Mouse (Mus musculus) heart, postnatal 10 days (tissue): ENCODE results near the gene Srrm2. TPM values are rescaled to one million over a fixed set of nuclear protein-coding genes. Genes with fewer than 3 reads are reported as not detected.
"Not testable (repeated sequence)": the region's sequence is repeated elsewhere in the genome, so short reads cannot be mapped to it uniquely, and the experiment has no call there.

Experiments used
- DNase-seq, 2 experiments: peaks; one replicate each; pipeline ENCODE4 v3.0.0; 2021
- intact Hi-C: fragments of 180-260 bp; cut with DNase I; formaldehyde crosslinking; loops from one replicate; pipeline ENCODE4 v1.15.1; 2025
- total RNA-seq, 2 experiments: library from RNA; stranded (reverse); gene quantifications; 2 replicates each; pipeline ENCODE4 v1.2.3; 2021

Srrm2 gene
- total RNA-seq, 2 experiments from 2014 or later, result 230 to 231 TPM

- no peak for DNase-seq
- intact Hi-C loops, result no loop called here
These were observed 29.2 kb upstream of the Srrm2 start for GRCm38 (mm10) chr17:23761155-23761554.

GRCm38 (mm10) chr17:23762976-23763375 lies 27.4 kb upstream of the Srrm2 start:
- no peak for DNase-seq
- intact Hi-C loops, result no loop called here

- DNase-seq, result no peak
- intact Hi-C loops, result loop anchor here (2.0 kb wide), 1 partner anchor 58 kb away; the partner anchor contains the start of gene Elob
These were observed 19.8 kb upstream of the Srrm2 start for GRCm38 (mm10) chr17:23770493-23770892.

GRCm38 (mm10) chr17:23770896-23771283 lies 19.4 kb upstream of the Srrm2 start:
- no peak for DNase-seq
- intact Hi-C loops, result loop anchor here (2.0 kb wide), 1 partner anchor 58 kb away; the partner anchor contains the start of gene Elob

GRCm38 (mm10) chr17:23771284-23772218 lies 18.8 kb upstream of the Srrm2 start, which contains the start of gene Flywch1:
TSS of gene Flywch1 (minus strand) at chr17:23771602.
- DNase-seq, result peak; percentile 99
- intact Hi-C loops, result loop anchor here (2.0 kb wide), 1 partner anchor 57 kb away; the partner anchor contains the start of gene Elob

DNA sequence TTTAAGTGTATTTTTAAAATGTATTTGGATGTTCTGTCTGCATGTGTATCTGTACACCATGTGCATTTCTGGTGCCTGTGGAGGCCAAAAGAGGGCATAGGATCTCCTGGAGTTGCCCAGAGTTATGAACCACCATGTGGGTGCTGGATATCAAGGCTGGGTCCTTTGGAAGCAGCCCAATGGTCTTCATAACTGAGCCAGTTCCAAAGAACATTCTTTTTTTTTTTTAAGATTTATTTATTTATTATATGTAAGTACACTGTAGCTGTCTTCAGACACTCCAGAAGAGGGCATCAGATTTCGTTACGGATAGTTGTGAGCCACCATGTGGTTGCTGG lies 18.1 kb upstream of the Srrm2 start:
- intact Hi-C loops, DNase-seq: not testable (repeated sequence)

GRCm38 (mm10) chr17:23773676-23774075 lies 16.7 kb upstream of the Srrm2 start:
- intact Hi-C loops, result loop anchor here (1.0 to 2.0 kb wide), 4 partner anchors 33 to 187 kb away; partner anchors contain the start of gene Prss32
- DNase-seq, result no peak

DNA sequence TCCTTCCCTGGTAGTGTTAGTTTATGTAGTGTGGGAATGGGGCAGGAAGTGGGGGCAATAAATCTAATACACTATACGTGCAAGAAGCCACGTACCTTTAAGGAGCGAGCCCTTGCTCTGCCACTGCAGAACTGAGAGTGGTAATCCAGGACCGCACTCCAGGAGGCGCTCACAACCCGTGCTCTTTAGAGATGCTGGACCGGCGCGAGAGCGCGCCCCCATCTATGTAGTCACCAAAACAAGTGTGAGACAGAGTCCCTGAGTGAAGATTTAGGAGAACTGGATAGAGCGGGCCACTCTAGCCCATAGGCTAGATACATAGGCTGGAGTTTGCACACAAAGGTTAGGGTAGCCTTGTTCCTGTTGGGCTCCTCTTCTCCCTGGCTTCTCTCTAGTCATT lies 16.2 kb upstream of the Srrm2 start:
- peak; percentile 86 to 89 for DNase-seq
- intact Hi-C loops, result loop anchor here (1.0 to 2.0 kb wide), 4 partner anchors 33 to 186 kb away; partner anchors contain the start of gene Prss32

DNA sequence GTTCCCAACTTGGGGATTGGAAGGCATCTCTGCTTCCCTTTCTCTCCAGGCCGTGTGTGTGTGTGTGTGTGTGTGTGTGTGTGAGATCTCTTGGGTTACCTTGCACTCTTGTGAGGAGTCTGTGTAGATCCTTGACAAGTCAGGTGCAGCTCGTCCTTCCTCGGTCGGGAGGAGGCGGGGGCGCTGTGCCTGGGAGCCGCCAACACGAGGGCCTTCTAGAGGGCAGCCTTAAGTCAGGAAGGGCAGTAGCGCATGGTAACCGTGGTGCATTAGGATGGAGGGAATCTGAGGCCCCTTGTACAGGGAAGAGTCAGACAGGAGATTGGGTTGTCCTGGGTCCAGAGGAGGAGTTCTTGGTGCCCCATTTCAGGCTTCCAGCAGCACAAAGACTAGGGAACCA lies 14.1 kb upstream of the Srrm2 start:
- intact Hi-C loops, result no loop called here

GRCm38 (mm10) chr17:23777141-23777540 lies 13.2 kb upstream of the Srrm2 start:
- intact Hi-C loops, result no loop called here
- no peak for DNase-seq

More for the DNA sequence above, 14.1 kb upstream of the Srrm2 start:
- DNase-seq, result no peak

DNA sequence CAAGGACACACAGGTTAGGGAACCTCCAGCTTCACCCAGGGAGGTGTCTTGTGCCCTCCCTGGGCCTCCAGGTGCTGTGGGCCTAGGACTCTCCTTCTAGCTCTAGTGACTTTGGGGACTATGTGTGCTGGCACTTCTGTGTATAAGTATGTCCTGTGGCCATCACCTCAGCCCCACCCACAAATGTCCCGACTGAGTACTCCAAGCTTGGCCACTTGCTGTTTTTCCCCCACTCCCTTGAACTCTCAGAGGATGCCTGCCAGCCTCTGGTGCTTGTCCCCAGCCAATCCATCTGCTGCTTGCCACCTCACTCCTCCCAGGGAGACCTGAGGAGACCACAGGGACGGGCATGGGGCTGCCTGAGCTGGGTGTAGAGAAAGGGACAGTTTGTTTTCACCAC lies 11.9 kb upstream of the Srrm2 start:
- DNase-seq, result no peak
- intact Hi-C loops, result no loop called here

DNA sequence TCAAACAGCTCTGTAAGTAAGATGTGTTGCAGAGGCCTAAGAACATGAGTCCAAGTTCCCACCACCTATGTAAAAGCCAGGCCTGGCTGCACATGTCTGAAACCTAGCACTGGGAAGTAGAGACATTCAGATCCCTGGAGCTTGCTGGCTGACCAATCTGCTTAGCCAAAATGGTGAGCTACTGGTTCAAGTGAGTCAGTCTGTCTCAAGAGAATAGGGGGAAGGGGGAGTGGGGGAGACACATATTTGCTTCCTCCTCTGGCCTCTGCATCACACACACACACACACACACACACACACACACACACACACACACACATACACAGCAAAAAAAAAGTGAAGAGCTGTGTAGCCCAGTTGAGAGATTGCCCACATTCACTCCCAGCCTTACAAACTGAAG lies 7.0 kb upstream of the Srrm2 start:
- DNase-seq, result no peak
- intact Hi-C loops, result no loop called here

DNA sequence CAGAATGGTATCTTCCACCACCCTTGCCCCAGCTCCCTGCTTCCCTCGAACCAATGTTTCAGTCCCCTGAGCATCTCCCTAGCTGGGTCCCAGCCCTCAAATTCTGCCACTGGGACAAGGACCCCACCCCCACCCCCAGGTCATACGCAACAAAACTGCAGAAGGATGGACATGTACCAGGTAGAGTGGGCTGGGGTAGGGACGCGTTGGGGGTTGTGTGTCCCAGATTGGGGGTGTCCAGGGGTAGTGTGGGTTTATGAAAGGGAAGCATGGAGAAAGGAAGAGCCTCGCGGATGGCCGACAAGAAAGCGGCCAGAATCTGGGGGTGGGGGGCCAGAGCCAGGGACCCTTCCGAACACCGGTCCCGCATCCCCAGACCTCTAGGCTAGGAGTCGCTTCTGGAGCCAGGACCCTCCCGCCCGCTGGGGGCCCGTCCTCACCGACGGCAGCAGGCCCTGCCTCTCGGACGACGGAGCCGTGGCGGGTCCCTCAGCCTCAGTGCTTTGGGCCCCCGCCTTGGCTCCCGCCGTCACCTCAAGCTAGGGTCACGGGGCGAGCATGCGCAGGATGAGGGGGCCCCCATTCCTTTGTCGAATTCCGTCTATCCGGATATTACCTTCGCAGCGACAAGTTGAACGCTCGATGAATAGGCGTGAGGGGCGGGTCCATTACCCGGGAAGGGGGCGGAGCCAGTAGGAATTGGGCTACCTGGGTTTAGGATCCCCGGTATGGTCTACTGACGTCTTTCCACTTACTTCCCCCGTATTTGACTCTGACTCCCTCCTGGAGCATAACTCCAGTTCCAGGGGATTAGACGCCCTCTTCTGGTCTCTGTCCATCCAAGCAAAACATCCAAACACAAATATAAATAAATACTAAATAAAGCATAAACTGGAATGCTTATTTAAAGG lies 4.5 kb upstream of the Srrm2 start, which contains the start of gene Flywch2:
Gene Flywch2, minus strand, starts transcription at position 521 of the 911 bp plus-strand sequence.
- intact Hi-C loops, result no loop called here
- peak; percentile 60 to 76 for DNase-seq

DNA sequence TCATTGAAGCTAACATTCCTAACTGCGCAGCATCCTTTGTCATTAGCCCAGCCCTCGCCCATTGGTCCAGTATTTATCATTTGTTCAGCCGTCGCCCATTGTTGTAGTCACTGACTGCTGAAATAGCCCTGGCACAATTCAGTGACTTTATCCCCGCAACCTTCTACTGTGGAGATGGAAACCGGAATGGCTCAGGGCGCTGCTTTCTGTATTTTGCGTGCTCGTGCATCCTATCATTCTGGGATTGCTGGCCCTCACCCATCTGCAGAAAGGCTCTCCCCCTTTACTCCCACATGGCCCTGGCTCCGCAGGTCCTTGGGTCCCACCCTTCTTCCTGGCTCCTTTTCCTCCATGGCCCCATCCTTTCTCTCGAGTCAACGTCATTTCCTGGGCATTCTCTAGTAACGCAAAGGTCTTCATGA lies 3.8 kb upstream of the Srrm2 start:
- DNase-seq, result no peak
- intact Hi-C loops, result no loop called here

- intact Hi-C loops, result no loop called here
- no peak for DNase-seq
These were observed 1.4 kb upstream of the Srrm2 start for GRCm38 (mm10) chr17:23788973-23789372.

- intact Hi-C loops, result no loop called here
- peak in 1 of 2 experiments; percentile 9 for DNase-seq
These were observed 523 bp upstream of the Srrm2 start for GRCm38 (mm10) chr17:23789749-23790268.

DNA sequence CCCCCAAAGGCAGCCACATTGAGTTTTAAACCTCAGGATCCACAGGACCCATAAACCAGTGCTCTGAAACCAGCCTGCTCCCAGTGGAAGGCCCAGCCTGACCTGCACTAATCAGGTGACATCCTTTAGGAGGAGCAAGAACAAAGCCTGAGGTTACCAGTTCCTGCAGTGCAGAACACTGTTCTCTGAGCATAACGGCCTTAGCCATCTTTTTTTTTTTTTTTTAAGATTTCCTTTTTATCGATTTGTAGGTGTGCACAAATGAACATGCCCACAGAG lies 686 bp downstream of the Srrm2 start:
- intact Hi-C loops, result no loop called here
- peak in 1 of 2 experiments; percentile 19 for DNase-seq

DNA sequence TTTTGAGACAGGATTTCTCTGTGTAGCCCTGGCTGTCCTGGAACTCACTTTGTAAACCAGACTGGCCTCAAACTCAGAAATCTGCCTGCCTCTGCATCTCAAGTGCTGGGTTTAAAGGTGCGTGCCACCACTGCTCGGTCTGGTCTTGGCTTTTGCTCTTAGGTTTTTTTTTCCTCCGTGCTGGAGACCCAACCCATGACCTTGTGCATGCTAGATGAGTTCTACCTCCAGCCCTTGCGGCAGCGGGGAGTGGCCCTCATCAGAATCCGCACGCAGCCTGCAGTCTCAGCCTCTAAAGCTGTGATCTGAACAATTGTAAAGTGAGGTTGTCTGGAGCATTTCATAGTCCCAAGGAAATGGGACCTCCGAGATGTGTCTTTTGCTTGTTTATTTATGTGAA lies 5.0 kb downstream of the Srrm2 start:
- no peak for DNase-seq
- intact Hi-C loops, result no loop called here

DNA sequence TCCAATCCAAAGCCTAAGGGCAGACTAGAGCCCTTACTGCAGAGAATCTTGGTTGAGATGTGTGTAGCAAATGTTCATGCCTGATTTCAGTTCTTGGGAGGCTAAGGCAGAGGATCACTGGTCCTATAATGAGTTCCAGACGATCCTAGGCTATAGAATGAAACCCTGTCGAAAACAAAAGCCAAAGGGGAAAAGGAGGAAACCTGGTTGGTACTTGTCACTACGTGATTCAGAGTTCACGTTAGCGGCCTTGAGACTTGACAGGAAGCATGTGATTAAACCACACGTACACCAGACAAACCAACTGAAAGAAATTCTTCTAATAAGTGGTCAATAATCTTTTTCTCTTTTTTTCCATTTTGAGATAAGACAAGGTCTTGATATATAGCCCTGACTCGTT lies 7.0 kb downstream of the Srrm2 start:
- intact Hi-C loops, result no loop called here

DNA sequence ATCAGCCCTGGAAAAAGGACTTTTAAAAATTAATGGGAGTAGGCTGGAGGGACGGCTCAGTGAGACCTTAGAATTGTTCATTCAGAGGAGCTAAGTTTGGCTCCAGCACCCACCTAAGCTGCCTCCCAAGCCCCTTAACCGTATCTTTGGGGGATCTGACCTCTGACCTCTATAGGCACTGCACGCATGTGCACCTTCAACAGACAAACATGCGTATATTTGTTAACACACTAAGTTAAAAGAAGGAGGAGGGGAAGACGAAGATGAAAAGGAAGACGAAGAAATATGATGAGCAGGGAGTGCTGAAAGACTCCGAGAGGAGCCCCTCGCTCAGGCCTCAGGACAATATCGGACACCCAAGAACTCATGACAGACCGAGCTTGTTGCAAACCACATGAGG lies 11.3 kb downstream of the Srrm2 start:
- DNase-seq, result no peak
- intact Hi-C loops, result no loop called here

More for the DNA sequence above, 7.0 kb downstream of the Srrm2 start:
- no peak for DNase-seq
